In genomic region chr11:44261657-44262056, GRCm38 (mm10) we compare ENCODE assay signal across 17 mouse cellular contexts.
DNase-seq lines count a peak whose midpoint lies in the region; ATAC-seq lines count a peak whose summit lies in the region.
"Had no signal": no experiment of that assay in that cellular context is flagged by ENCODE, and none has a peak within 500 bp of the region (broad histone marks: within the 10 kb centered on the region; RNA-seq: fewer than 3 reads in every experiment).

No protein-coding gene starts in this region.

- no peak overlapping the region for H3K4me3 ChIP-seq in heart, embryonic 12.5 days
- H3K4me3 ChIP-seq: embryonic facial prominence, embryonic 12.5 days; forebrain, embryonic 15.5 days; heart, embryonic 15.5 days; hindbrain, embryonic 13.5 days had no signal

- no peaks in the 10 kb centered on the region for H3K36me3 ChIP-seq in heart, embryonic 12.5 days
- H3K36me3 ChIP-seq: embryonic facial prominence, embryonic 12.5 days; forebrain, embryonic 15.5 days; heart, embryonic 15.5 days; hindbrain, embryonic 13.5 days had no signal

- DNase-seq in heart, adult 11 months = peak; percentile 84
- DNase-seq in left cerebral cortex, postnatal 14 days (ENCODE audit: low spot score in 2 of 2) = peak; percentile 9 to 40
- no peak for DNase-seq in left cerebral cortex, adult 8-10 months (ENCODE audit: low spot score in 2 of 2)
- DNase-seq in lung, postnatal 36 days = peak; percentile 27
- DNase-seq in lung, postnatal 4 days = no peak
- DNase-seq in urinary bladder, postnatal 10 days (ENCODE audit: low spot score) = no peak
- DNase-seq: adrenal gland, postnatal 10 days; cerebellum, adult 11-12 months; cerebellum, adult 9-10 months; cerebellum, postnatal 25 days; gastrocnemius, postnatal 14 days had no signal

- no peak overlapping the region for H3K4me2 ChIP-seq in heart, embryonic 12.5 days
- H3K4me2 ChIP-seq: embryonic facial prominence, embryonic 12.5 days; forebrain, embryonic 15.5 days; heart, embryonic 15.5 days; hindbrain, embryonic 13.5 days had no signal

- no peak overlapping the region for H3K9ac ChIP-seq in heart, embryonic 12.5 days
- H3K9ac ChIP-seq: embryonic facial prominence, embryonic 12.5 days; forebrain, embryonic 15.5 days; heart, embryonic 15.5 days; hindbrain, embryonic 13.5 days had no signal

- H3K9me3 ChIP-seq in heart, embryonic 12.5 days (replicated peaks) = no peaks in the 10 kb centered on the region
- H3K9me3 ChIP-seq: embryonic facial prominence, embryonic 12.5 days; forebrain, embryonic 15.5 days; heart, embryonic 15.5 days; hindbrain, embryonic 13.5 days had no signal

- peaks cover 10% of the 10 kb centered on the region; the same call in 1 of the 2 replicates for H3K4me1 ChIP-seq in heart, embryonic 12.5 days (replicated peaks)
- H3K4me1 ChIP-seq: embryonic facial prominence, embryonic 12.5 days; forebrain, embryonic 15.5 days; heart, embryonic 15.5 days; hindbrain, embryonic 13.5 days had no signal

- H3K27me3 ChIP-seq in heart, embryonic 12.5 days (replicated peaks) = no peaks in the 10 kb centered on the region
- H3K27me3 ChIP-seq: embryonic facial prominence, embryonic 12.5 days; forebrain, embryonic 15.5 days; heart, embryonic 15.5 days; hindbrain, embryonic 13.5 days had no signal

- no peak overlapping the region for H3K27ac ChIP-seq in heart, embryonic 12.5 days (ENCODE audit: poor library complexity, severe bottlenecking)
- H3K27ac ChIP-seq: embryonic facial prominence, embryonic 12.5 days; forebrain, embryonic 15.5 days; heart, embryonic 15.5 days; hindbrain, embryonic 13.5 days; hindbrain, postnatal 0 days had no signal

- ATAC-seq in heart, embryonic 12.5 days (ENCODE audit: insufficient number of reproducible peaks, low FRiP score) = no peak
- ATAC-seq: forebrain, embryonic 15.5 days; hindbrain, postnatal 0 days had no signal

- intact Hi-C loops in left cerebral cortex, postnatal 14 days (cut with DNase I) = no loop called here

- WGBS in heart, embryonic 12.5 days = 46% methylated on average over 8 of the region's 8 CpGs

Comparison
In these comparisons a context has a peak if more than half of its experiments do, and no peak if none do; other contexts are left out.
1. DNase-seq: peak in heart, adult 11 months (single experiment), left cerebral cortex, postnatal 14 days (2 of 2) and lung, postnatal 36 days (single experiment); none in left cerebral cortex, adult 8-10 months (0 of 2), lung, postnatal 4 days (0 of 2) and urinary bladder, postnatal 10 days (single experiment).